32 mouse cellular contexts compared by ENCODE assay signal in genomic region chr11:85222561-85222960, GRCm38 (mm10). TPM values are rescaled to one million over a fixed set of nuclear protein-coding genes. Genes with fewer than 3 reads are reported as not detected.
A peak's percentile ranks its signal among the peaks of the same experiment; 100 is the strongest.
DNase-seq lines count a peak whose midpoint lies in the region; ATAC-seq and TF ChIP-seq lines count a peak whose summit lies in the region.
"Had no signal": no experiment of that assay in that cellular context is flagged by ENCODE, and none has a peak within 500 bp of the region (broad histone marks: within the 10 kb centered on the region; RNA-seq: fewer than 3 reads in every experiment).

No protein-coding gene starts in this region.

- TF ChIP-seq CTCF in liver, adult 2 months (IDR thresholded peaks at IDR 0.05; ENCODE audit: low read depth, low read length) = no peak

- no peak overlapping the region for H3K9ac ChIP-seq in kidney, embryonic 15.5 days
- H3K9ac ChIP-seq in liver, adult 2 months (ENCODE audit: low read depth, low read length) = no peak overlapping the region
- H3K9ac ChIP-seq: embryonic facial prominence, embryonic 13.5 days; forebrain, embryonic 12.5 days; forebrain, embryonic 15.5 days; hindbrain, embryonic 12.5 days; hindbrain, embryonic 15.5 days had no signal

- no peak overlapping the region for H3K4me3 ChIP-seq in kidney, embryonic 15.5 days (replicated peaks)
- H3K4me3 ChIP-seq in liver, adult 2 months (ENCODE audit: insufficient read depth, low read depth, low read length) = no peak overlapping the region
- H3K4me3 ChIP-seq: embryonic facial prominence, embryonic 10.5 days; embryonic facial prominence, embryonic 13.5 days; erythroblast, embryonic 14.5 days; forebrain, embryonic 12.5 days; forebrain, embryonic 15.5 days; hindbrain, embryonic 12.5 days; hindbrain, embryonic 15.5 days had no signal

- H3K79me2 ChIP-seq in liver, adult 2 months (ENCODE audit: control insufficient read depth, insufficient read depth, low read length) = peaks cover 34% of the 10 kb centered on the region

- no peaks in the 10 kb centered on the region for H3K9me3 ChIP-seq in kidney, embryonic 15.5 days (replicated peaks)
- H3K9me3 ChIP-seq: embryonic facial prominence, embryonic 13.5 days; forebrain, embryonic 12.5 days; forebrain, embryonic 15.5 days; hindbrain, embryonic 12.5 days; hindbrain, embryonic 15.5 days had no signal

- H3K4me1 ChIP-seq in kidney, embryonic 15.5 days = 0 out of 2 replicates have a peak, but pooled peaks cover 3% of the 10 kb centered on the region
- H3K4me1 ChIP-seq in liver, adult 2 months (ENCODE audit: control insufficient read depth, insufficient read depth, low read length) = peaks cover 9% of the 10 kb centered on the region
- H3K4me1 ChIP-seq: embryonic facial prominence, embryonic 10.5 days; embryonic facial prominence, embryonic 13.5 days; forebrain, embryonic 12.5 days; forebrain, embryonic 15.5 days; hindbrain, embryonic 12.5 days; hindbrain, embryonic 15.5 days had no signal

- ATAC-seq in kidney, embryonic 15.5 days (replicated peaks; ENCODE audit: low FRiP score) = no peak
- ATAC-seq: CD4-positive, CD25-positive, alpha-beta regulatory T cell, adult 4 months; forebrain, embryonic 15.5 days had no signal

- peaks cover 19% of the 10 kb centered on the region for H3K36me3 ChIP-seq in kidney, embryonic 15.5 days
- no peaks in the 10 kb centered on the region; the same call in 1 of the 2 replicates for H3K36me3 ChIP-seq in liver, adult 2 months (ENCODE audit: control insufficient read depth, insufficient read depth, low read length)
- H3K36me3 ChIP-seq: hindbrain, embryonic 15.5 days had no signal

- TF ChIP-seq POLR2A in liver, adult 2 months (IDR thresholded peaks at IDR 0.05; ENCODE audit: extremely low read depth, insufficient read depth, low read length) = no peak

- 98% methylated on average over 6 of the region's 6 CpGs for WGBS in kidney, embryonic 15.5 days
- WGBS in liver, adult 2 months = 93% methylated on average over 6 of the region's 6 CpGs

- no peaks in the 10 kb centered on the region for H3K27me3 ChIP-seq in kidney, embryonic 15.5 days
- H3K27me3 ChIP-seq in liver, adult 2 months (ENCODE audit: control insufficient read depth, insufficient read depth, low read length) = no peaks in the 10 kb centered on the region
- H3K27me3 ChIP-seq: embryonic facial prominence, embryonic 13.5 days; forebrain, embryonic 12.5 days; forebrain, embryonic 15.5 days; hindbrain, embryonic 12.5 days; hindbrain, embryonic 15.5 days had no signal

- peak; percentile 10 for DNase-seq in kidney, adult 18-20 months
- DNase-seq in liver, adult 2 months (ENCODE audit: extremely low read depth, low read depth, low spot score) = peak; percentile 12
- DNase-seq in liver = no peak
- DNase-seq in kidney, postnatal 10 days = peak; percentile 9
- peak; percentile 48 to 59 for DNase-seq in kidney, postnatal 36 days
- DNase-seq in embryo, embryonic 11 days = no peak
- DNase-seq: adrenal gland, adult 2 months; adrenal gland, postnatal 14 days; cerebellum, adult 11 months; cerebellum, adult 2 months; cerebellum, adult 9-11 months; cerebellum, postnatal 25 days; gastrocnemius, postnatal 25 days had no signal

- H3K4me2 ChIP-seq in kidney, embryonic 15.5 days = no peak overlapping the region
- H3K4me2 ChIP-seq: embryonic facial prominence, embryonic 13.5 days; forebrain, embryonic 12.5 days; forebrain, embryonic 15.5 days; heart, embryonic 11.5 days; hindbrain, embryonic 12.5 days; hindbrain, embryonic 15.5 days had no signal

- H3K27ac ChIP-seq in kidney, embryonic 15.5 days = no peak overlapping the region
- H3K27ac ChIP-seq in liver, adult 2 months (replicated peaks; ENCODE audit: insufficient read depth, low read depth, low read length) = no peak overlapping the region
- H3K27ac ChIP-seq: embryonic facial prominence, embryonic 10.5 days; embryonic facial prominence, embryonic 13.5 days; forebrain, embryonic 12.5 days; forebrain, embryonic 15.5 days; hindbrain, embryonic 12.5 days; hindbrain, embryonic 15.5 days had no signal

RNA-seq across cellular contexts. Expression of gene Appbp2, which starts 12.4 kb away (rescaled TPM):
- 45.4 and 46.7 TPM in 2 replicates for polyA plus RNA-seq in kidney, embryonic 15.5 days (2015; fragmentation: Nextera tagmentation; extraction: Ambion mirVana)
- total RNA-seq in liver, adult 2 months (2014; rRNA removed) = 10.5 and 11.6 TPM in 2 replicates
- 5.2 and 5.5 TPM in 2 replicates for polyA plus RNA-seq in liver, adult 2 months (2012; rRNA removed)

RNA-seq across cellular contexts. Expression of gene 1700125H20Rik, which starts 52.4 kb away (rescaled TPM):
- 0.32 and 0.42 TPM in 2 replicates for polyA plus RNA-seq in kidney, embryonic 15.5 days (2015; fragmentation: Nextera tagmentation; extraction: Ambion mirVana)
- total RNA-seq in liver, adult 2 months (2014; rRNA removed) = not detected in 2 replicates
- not detected in 2 replicates for polyA plus RNA-seq in liver, adult 2 months (2012; rRNA removed)
- total RNA-seq: common myeloid progenitor, adult 5-6 weeks; gastrocnemius, adult 8-10 months; gastrocnemius, postnatal 25 days; heart, adult 8-10 months; heart, postnatal 25 days; hematopoietic stem cell, adult 5-6 weeks; MEL had no signal
- polyA plus RNA-seq: adrenal gland, adult 2 months; C2C12; CD4-positive, CD25-positive, alpha-beta regulatory T cell, adult 4 months; cerebellum, adult 2 months; erythroblast, embryonic 14.5 days; gonadal fat pad, adult 2 months; heart, embryonic 11.5 days; heart, embryonic 14.5 days had no signal

Comparison
In these comparisons a context has a peak if more than half of its experiments do, and no peak if none do; other contexts are left out.
1. DNase-seq: peak in kidney, adult 18-20 months (single experiment), liver, adult 2 months (single experiment), kidney, postnatal 10 days (single experiment) and kidney, postnatal 36 days (2 of 2); none in liver (single experiment) and embryo, embryonic 11 days (single experiment).